Mouse (Mus musculus): ENCODE measurements around the gene A630023A22Rik.
A peak's percentile ranks its signal among the peaks of the same experiment; 100 is the strongest.

A630023A22Rik gene

DNA sequence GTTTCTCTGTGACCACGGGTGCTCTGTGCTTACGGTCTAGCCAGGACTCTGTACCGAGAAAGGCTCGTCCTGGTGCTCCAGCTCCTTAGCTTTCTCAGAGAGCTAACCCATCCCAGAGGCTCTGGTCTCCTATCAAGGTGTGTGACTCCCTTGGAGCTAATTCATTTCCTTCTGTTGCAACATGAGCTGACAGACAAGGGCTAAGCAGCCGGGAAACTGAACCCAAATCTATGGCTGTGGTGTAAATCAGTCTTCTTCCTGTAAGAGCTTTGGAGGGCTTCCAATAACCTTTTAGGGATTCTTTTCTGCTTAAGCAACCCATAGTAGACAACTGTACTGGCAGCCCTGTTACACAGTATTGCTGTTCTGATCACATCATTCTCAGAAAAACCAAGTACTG is at the start of gene A630023A22Rik:
Gene A630023A22Rik, minus strand, starts transcription at position 154 of the 400 bp plus-strand sequence.
- no peak for DNase-seq

DNA sequence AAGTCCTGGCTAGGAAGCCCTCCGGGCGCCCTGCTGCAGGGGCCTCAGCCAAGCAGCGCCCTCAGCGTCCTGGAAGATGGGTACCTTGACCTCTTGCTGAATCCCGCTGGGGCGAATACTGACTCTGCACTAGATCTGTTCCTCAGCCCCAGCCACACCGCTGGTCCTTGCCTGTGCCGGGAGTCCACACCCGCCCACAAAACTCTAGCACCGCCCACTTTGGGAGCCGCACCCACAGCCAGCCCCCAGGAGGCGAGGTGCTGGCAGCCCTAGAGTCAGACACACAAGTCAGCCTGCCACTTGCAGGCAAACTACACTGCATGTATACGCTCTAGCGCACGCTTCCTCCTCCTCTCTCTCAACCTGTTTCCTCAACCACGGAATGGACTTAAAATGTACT is 49.8 kb upstream of the A630023A22Rik start, which contains the start of gene Npy4r:
Gene Npy4r, minus strand, starts transcription at position 148 of the 400 bp plus-strand sequence.
- DNase-seq = peak; percentile 72

GRCm38 (mm10) chr14:34142915-34143314 is 40.4 kb upstream of the A630023A22Rik start:
- no peak for DNase-seq

- no peak for DNase-seq
These were observed 39.8 kb upstream of the A630023A22Rik start for GRCm38 (mm10) chr14:34142316-34142715.

- DNase-seq = no peak
These were observed 37.4 kb upstream of the A630023A22Rik start for GRCm38 (mm10) chr14:34139671-34140664.

DNA sequence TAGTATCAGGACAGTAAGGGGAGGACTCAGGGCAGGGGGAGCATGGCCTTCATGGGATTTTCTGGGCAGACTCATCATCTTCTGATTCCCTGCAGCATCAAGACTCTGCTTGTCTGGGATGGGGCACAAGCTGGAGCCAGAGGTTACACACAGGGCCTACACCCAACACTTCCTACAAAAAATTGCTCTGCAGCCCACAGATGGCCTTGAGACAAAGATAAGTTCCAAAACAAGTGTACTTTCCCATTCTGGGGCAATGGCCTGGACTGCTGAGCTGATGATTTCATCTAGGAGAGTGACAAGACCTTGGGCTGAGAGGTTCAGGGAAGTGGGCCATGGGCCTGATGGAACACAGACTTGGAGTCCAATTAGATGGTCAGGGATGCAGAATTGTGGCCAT is 32.8 kb upstream of the A630023A22Rik start:
- DNase-seq = no peak

DNA sequence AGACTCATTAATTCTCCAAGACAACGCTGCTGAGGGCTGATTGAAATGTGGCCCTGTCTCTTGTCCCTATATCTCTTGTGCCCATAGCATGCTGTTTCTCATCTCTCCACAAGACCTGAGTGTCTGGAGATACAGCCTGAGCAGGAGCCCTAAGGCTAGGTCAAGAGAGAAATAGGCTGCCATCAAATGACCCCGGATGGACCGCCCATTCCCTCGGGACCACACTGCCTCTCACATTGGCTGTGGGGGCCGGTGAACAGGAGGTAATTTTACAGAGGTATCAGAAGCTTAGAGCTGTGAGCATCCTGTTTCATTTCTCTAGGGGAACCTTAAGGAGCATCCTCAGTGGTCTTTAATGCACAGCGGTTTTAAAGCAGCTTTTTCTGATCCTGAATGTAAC is 28.7 kb upstream of the A630023A22Rik start:
- no peak for DNase-seq

DNA sequence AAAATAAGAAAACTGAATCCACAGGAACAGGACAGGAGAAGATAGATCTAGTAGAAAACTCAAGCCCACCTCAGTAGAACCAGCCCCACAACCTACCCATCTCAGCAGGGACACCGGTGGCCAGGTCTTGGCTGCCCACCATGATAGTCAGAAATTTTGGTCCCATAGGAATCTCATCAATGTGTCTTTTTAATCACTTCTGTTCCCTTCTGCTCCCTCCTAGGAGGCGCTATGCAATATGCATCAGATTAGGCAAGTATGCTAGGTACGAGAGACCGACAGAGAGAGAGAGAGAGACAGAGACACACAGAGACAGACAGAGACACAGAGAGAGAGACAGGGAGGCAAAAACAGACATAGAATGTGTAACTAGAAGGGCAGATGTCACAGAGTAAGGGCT is 19.1 kb upstream of the A630023A22Rik start:
- no peak for DNase-seq

GRCm38 (mm10) chr14:34120923-34121351 is 18.4 kb upstream of the A630023A22Rik start:
- no peak for DNase-seq

- DNase-seq = no peak
These were observed 17.7 kb upstream of the A630023A22Rik start for GRCm38 (mm10) chr14:34120016-34120910.

GRCm38 (mm10) chr14:34119046-34119723 is 16.6 kb upstream of the A630023A22Rik start:
- DNase-seq = no peak

GRCm38 (mm10) chr14:34114311-34114710 is 11.8 kb upstream of the A630023A22Rik start:
- no peak for DNase-seq

- no peak for DNase-seq
These were observed 5.0 kb upstream of the A630023A22Rik start for GRCm38 (mm10) chr14:34107594-34107993.

- peak; percentile 62 for DNase-seq
These were observed 4.0 kb upstream of the A630023A22Rik start for GRCm38 (mm10) chr14:34106389-34107062.

DNA sequence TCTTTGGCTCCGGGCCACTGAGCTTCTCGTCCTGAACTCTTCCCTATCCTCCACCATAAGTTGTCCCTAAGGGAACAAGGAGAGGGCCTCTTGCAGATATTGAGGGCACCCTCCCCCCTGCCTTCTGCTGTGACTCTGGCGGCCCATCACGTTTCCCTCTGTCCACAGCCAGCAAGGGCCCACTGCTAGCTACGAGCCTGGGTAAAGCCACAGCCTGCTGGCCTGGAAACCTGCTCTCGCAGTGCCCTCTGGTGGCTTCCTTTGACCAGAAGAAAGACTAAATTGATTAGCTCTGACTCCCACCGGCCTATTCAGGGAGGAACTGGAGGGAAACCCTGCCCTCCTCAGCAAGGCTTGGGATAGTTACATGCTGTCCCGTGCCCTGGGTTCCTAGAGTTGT is 2.3 kb upstream of the A630023A22Rik start:
- peak; percentile 87 for DNase-seq

GRCm38 (mm10) chr14:34103855-34104254 is 1.3 kb upstream of the A630023A22Rik start:
- DNase-seq = no peak

DNA sequence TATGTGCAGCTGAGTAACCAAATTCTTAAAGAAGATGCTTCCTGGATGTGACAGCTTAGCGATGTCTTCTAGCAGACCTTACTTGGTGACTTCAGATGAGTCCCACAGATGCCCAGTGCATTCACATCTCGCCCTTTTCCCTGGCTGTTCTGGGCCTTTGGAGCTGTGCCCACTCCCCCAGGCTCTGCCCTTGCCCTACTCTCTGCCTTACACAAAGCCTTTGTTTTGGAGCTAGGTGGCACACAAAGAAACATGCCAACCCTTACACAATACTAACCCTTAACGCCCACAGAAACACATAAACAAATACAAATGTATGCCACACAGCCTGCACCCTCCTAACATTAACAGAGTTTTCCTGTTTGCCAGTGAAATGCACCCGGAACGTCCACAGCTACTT is 6.4 kb downstream of the A630023A22Rik start:
- no peak for DNase-seq

DNA sequence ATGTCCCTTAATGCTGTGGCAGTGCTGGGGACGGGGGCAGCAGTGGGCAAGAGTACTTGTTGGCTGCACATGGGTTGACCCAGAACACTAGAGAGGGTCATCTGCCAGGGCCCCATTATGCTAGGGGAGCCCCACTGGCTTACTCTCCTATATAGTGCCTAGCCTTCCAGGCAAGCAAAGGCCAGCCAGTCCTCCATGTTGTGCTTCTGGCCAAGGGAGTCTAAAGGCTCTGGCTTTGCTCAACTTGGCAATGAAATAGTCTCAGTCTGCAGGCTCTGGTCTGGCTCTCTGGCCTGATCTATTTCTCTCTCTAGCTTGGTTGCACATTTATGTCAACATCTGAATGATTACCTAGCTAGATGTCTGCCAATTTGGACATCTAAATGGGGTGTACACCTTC is 9.7 kb downstream of the A630023A22Rik start:
- DNase-seq = no peak

DNA sequence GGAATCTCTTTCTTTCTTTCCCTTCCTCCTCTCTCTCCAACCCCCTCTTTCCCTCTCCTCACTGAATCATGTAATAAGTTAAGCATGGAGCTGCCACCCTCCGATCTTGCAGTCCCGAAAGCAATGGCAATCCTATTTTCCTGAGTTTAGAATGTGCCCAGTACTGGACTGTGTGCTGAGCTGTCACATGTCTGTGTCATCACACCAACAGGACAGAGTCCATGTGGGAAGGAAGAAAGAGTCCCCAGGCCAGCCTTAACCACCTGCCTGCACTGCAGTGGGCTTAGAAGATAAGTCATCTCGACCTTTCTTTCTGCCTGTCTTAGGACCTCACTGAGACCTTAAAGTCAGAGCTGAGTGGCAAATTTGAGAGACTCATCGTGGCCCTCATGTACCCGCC is 11.1 kb downstream of the A630023A22Rik start:
- DNase-seq = no peak

- no peak for DNase-seq
These were observed 12.8 kb downstream of the A630023A22Rik start for GRCm38 (mm10) chr14:34089796-34090195.

DNA sequence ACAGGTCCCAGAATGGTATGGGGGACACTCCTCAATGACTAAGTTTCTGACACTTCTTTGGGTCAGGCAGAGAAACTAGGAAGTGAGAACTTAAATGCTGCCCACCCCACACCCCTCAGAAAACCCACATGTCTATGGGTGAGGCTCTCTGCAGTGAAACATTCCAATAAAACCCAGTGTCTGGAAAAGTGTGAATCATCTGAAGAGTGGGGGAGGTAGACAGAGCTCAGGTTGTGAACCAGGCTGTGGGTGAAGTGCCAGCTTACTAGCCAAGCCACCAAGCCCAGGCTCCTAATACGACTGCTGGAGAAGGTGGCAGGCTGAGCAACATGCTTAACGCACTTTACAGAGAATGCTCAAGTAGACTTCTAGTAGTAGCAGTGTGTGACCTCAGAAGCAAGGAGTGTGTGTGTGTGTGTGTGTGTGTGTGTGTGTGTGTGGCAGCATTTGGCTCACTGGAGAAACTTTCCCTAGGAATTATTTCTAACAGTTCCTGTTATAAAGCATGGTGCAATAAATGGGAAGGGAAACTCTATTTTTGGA is 14.6 kb downstream of the A630023A22Rik start:
- peak; percentile 9 for DNase-seq

DNA sequence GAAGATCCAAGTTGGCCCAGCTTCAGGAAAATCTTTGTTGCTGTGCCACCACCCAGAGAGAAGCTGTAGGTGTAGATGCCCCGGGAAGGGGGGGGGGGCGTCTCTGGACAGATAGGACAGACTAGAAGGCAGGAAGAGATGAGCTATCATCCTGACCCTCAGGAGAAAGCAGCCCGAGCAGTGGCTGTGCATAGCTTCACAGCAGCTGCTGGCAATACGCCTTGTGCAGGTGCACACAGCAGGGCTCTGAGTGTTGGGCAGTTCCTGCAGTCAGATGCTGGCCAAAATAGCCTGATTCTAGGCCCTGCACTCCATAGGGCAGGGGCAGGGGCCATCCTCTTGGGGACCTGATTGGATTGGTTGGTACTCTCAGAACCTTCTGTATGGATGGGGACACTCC is 15.7 kb downstream of the A630023A22Rik start:
- DNase-seq = no peak
